Mouse (Mus musculus) stomach, postnatal 0 days (tissue): ENCODE data around the gene Eef2. TPM values are rescaled to one million over a fixed set of nuclear protein-coding genes. Genes with fewer than 3 reads are reported as not detected.

Source experiments
- ATAC-seq: fragments of 200-750 bp; cut with Nextera tagmentation; 2 replicates; pipeline ENCODE4 v1.8.0; 2017; ENCODE audit not compliant: low FRiP score, low TSS enrichment
- DNase-seq: peaks from one replicate; pipeline ENCODE4 v3.0.0-alpha.2; 2016; ENCODE audit warnings: low spot score
- H3K27ac ChIP-seq: fragments of 300-500 bp; sonication (generic); replicated peaks from 2 replicates; pipeline ENCODE4 v1.5.1; 2014; ENCODE audit warnings: mild to moderate bottlenecking, control low read depth
- H3K27me3 ChIP-seq: fragments of 300-500 bp; sonication (generic); 2 replicates; pipeline ENCODE4 v1.6.1; 2014; ENCODE audit warnings: low read length; ENCODE audit not compliant: control insufficient read depth, insufficient read depth
- H3K36me3 ChIP-seq: fragments of 300-500 bp; sonication (generic); 2 replicates; pipeline ENCODE4 v1.6.1; 2014; ENCODE audit warnings: low read length, mixed read lengths; ENCODE audit not compliant: control insufficient read depth, insufficient read depth
- H3K4me1 ChIP-seq: fragments of 300-500 bp; sonication (generic); replicated peaks from 2 replicates; pipeline ENCODE4 v1.6.1; 2014; ENCODE audit warnings: antibody characterized with exemption; ENCODE audit not compliant: control insufficient read depth, insufficient read depth
- H3K4me2 ChIP-seq: fragments of 300-500 bp; sonication (generic); replicated peaks from 2 replicates; pipeline ENCODE4 v1.6.1; 2014; ENCODE audit warnings: low read depth, mild to moderate bottlenecking, control low read depth, moderate library complexity
- H3K4me3 ChIP-seq: fragments of 300-500 bp; sonication (generic); 2 replicates; pipeline ENCODE4 v1.5.1; 2014; ENCODE audit warnings: low read depth, low read length, control low read depth
- H3K9ac ChIP-seq: fragments of 300-500 bp; sonication (generic); 2 replicates; pipeline ENCODE4 v1.6.1; 2014; ENCODE audit warnings: mild to moderate bottlenecking, low read length, control low read depth, mixed read lengths
- H3K9me3 ChIP-seq: fragments of 300-500 bp; sonication (generic); 2 replicates; pipeline ENCODE4 v1.6.1; 2016; ENCODE audit warnings: low read length; ENCODE audit not compliant: control insufficient read depth
- CTCF ChIP-seq: IDR thresholded peaks from 2 replicates; pipeline ENCODE4 v1.5.1; 2016; ENCODE audit warnings: antibody characterized with exemption, low read depth, mild to moderate bottlenecking, moderate library complexity
- EP300 ChIP-seq: optimal IDR thresholded peaks from 2 replicates; pipeline ENCODE3; 2016; ENCODE audit warnings: antibody characterized with exemption
- WGBS: fragments of 180-500 bp; shearing (Covaris S2); extraction: QIAGEN DNeasy Blood & Tissue Kit; methylation state at CpG from one replicate; pipeline ENCODE4 v1.1.7; 2014; 5-methylcytosine and 5-hydroxymethylcytosine counted together
- polyA plus RNA-seq: library from polyadenylated mRNA; unstranded; fragments of >200 nt; fragmentation: Nextera tagmentation; extraction: Ambion mirVana; gene quantifications from 2 replicates; pipeline ENCODE4 v1.2.1, GENCODE M21; 2015

Eef2 gene
- 337 and 380 TPM in 2 replicates for polyA plus RNA-seq

DNA sequence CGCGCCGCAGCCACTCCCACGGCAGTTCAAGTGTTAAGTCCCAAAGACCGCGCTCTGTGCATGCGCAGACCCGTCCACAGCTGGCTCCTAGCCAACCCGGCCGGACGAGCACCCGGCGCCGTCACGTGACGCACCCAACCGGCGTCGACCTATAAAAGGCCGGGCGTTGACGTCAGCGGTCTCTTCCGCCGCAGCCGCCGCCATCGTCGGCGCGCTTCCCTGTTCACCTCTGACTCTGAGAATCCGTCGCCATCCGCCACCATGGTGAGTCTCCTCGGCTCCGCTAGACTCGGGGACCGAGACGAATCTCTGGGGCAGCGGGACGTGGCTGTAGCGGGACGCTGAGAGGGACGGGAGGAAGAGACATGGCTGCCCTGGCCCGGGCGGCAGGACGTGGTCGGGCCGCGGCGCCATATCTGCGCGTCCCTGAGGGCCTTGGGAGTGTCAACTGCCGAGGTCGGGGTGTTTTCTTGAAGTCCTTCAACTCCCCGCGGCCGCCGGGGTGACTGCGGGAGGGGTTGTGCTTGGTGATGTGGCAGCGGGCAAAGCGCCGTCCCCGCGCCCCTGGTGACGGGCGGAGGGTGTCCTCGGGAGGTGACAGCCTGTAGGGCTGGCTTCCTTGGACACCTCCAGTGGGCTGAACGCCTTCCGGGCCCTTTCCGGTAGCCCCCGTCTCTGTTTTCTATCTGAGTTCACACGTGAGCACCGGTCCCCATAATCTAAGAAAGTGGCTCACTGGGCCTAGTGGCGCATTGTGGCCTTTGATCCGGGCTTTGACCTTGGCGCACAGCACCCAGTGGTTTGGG is at the start of gene Eef2:
Eef2 (plus strand) TSS at position 166 of the 806 bp plus-strand sequence.
- peak within 1 kb of the TSS; percentile 95 for H3K27ac ChIP-seq
- DNase-seq (peak; percentile 98), ATAC-seq (peak; percentile 72)
- peak within 1 kb of the TSS; percentile 72 for H3K4me2 ChIP-seq
- H3K9me3 ChIP-seq: no peaks in the 10 kb centered on the region
- WGBS: under 1% methylated on average over 76 of the region's 77 CpGs
- H3K9ac ChIP-seq: peak within 1 kb of the TSS; percentile 99
- H3K4me3 ChIP-seq: peak within 1 kb of the TSS; percentile 94
- H3K27me3 ChIP-seq: no peaks in the 10 kb centered on the region
- H3K4me1 ChIP-seq: peaks cover 4% of the 10 kb centered on the region; the same call in 1 of the 2 replicates
- TF ChIP-seq EP300: no peak
- 0 out of 2 replicates have a peak, but pooled peaks have one; percentile 2 for TF ChIP-seq CTCF
- H3K36me3 ChIP-seq: peaks cover 38% of the 10 kb centered on the region

GRCm38 (mm10) chr10:81134181-81134587 is 42.2 kb upstream of the Eef2 start:
- ATAC-seq (no peak), DNase-seq (peak; percentile 86)
- Histone ChIP-seq H3K9ac (peak overlapping the region; percentile 23; the same call in 1 of the 2 replicates), H3K27ac (peak overlapping the region; percentile 99), H3K27me3 (no peaks in the 10 kb centered on the region), H3K4me1 (peaks cover 6% of the 10 kb centered on the region), H3K4me2 (peak overlapping the region; percentile 97), H3K36me3 (no peaks in the 10 kb centered on the region), H3K9me3 (no peaks in the 10 kb centered on the region), H3K4me3 (no peak overlapping the region)
- TF ChIP-seq EP300: no peak
- TF ChIP-seq CTCF: no peak
- WGBS: 7% methylated on average over 15 of the region's 16 CpGs

- peak; percentile 62 for DNase-seq
- H3K4me3 ChIP-seq: peak within 1 kb of the TSS; percentile 98
- H3K27me3 ChIP-seq: no peaks in the 10 kb centered on the region
- H3K27ac ChIP-seq: peak within 1 kb of the TSS; percentile 99
- no peaks in the 10 kb centered on the region for H3K36me3 ChIP-seq
- no peak for TF ChIP-seq EP300
- TF ChIP-seq CTCF: no peak
- peak within 1 kb of the TSS; percentile 98 for H3K9ac ChIP-seq
- 3% methylated on average over 40 of the region's 41 CpGs for whole genome bisulfite sequencing
- no peak for ATAC-seq
- peak within 1 kb of the TSS; percentile 97 for H3K4me2 ChIP-seq
- no peaks in the 10 kb centered on the region for H3K9me3 ChIP-seq
- peaks cover 4% of the 10 kb centered on the region for H3K4me1 ChIP-seq
Observed at GRCm38 (mm10) chr10:81134966-81135681, 41.3 kb upstream of the Eef2 start, which contains the start of gene Zbtb7a. Gene Zbtb7a, plus strand, starts transcription at chr10:81135220.

- TF ChIP-seq EP300 (no peak), CTCF (peak; percentile 21)
- peak overlapping the region; percentile 98 for H3K9ac ChIP-seq
- ATAC-seq (peak; percentile 58), DNase-seq (peak; percentile 91)
- WGBS: 2% methylated on average over 54 of the region's 86 CpGs
- no peaks in the 10 kb centered on the region for H3K27me3 ChIP-seq
- H3K4me1 ChIP-seq: peaks cover 10% of the 10 kb centered on the region
- H3K9me3 ChIP-seq: no peaks in the 10 kb centered on the region
- H3K4me2 ChIP-seq: peak overlapping the region; percentile 97
- H3K36me3 ChIP-seq: no peaks in the 10 kb centered on the region
- H3K4me3 ChIP-seq: peak overlapping the region; percentile 98
- peak overlapping the region; percentile 99 for H3K27ac ChIP-seq
Observed at GRCm38 (mm10) chr10:81135831-81136705, 40.4 kb upstream of the Eef2 start.

DNA sequence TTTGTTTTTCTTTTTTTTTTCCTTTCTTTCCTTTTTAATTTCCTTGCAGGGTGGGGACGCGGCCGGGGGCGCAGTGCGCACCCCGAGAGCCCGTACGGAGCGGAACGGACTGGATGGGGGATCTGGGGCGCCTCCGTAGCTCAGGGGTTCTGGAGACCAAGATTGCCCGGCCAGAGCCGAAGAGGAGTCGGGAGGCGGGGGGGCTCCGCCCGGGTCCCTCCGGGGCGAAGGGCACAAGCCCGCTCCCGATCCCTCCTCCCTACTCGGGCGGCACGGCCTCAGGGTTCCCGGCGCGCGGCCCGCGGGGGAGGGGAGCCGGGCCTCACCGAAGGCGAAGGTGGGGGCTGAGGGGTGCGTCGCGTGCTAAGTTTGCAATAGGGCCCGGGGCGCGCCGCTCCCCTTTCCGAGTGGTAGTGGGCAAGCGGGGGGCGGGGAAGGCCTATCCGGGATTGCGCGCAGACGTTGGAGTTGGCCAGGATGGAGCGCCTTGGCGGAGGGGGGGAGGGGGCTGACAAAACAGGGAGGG is 39.7 kb upstream of the Eef2 start:
- H3K9me3 ChIP-seq: no peaks in the 10 kb centered on the region
- H3K9ac ChIP-seq: peak overlapping the region; percentile 98
- under 1% methylated on average over 28 of the region's 50 CpGs for WGBS
- TF ChIP-seq EP300 (no peak), CTCF (no peak)
- H3K4me3 ChIP-seq: peak overlapping the region; percentile 98
- DNase-seq (peak; percentile 86), ATAC-seq (peak; percentile 31)
- H3K27ac ChIP-seq: peak overlapping the region; percentile 99
- H3K4me2 ChIP-seq: peak overlapping the region; percentile 97
- H3K36me3 ChIP-seq: no peaks in the 10 kb centered on the region
- H3K4me1 ChIP-seq: peaks cover 10% of the 10 kb centered on the region
- H3K27me3 ChIP-seq: no peaks in the 10 kb centered on the region
